Mouse (Mus musculus) liver, embryonic 12.5 days (tissue): ENCODE data around the gene Selenbp2. TPM values are rescaled to one million over a fixed set of nuclear protein-coding genes. Genes with fewer than 3 reads are reported as not detected.
"Not testable (repeated sequence)": the region's sequence is repeated elsewhere in the genome, so short reads cannot be mapped to it uniquely, and the experiment has no call there.

Source experiments
- ATAC-seq: fragments of 200-750 bp; cut with Nextera tagmentation; 2 replicates; pipeline ENCODE4 v1.8.0; 2017; ENCODE audit warnings: moderate number of reproducible peaks, mild to moderate bottlenecking, moderate library complexity
- H3K27ac ChIP-seq: fragments of 300-500 bp; sonication (generic); 2 replicates; pipeline ENCODE4 v1.5.1; 2016; ENCODE audit warnings: mild to moderate bottlenecking
- H3K27me3 ChIP-seq: fragments of 300-500 bp; sonication (generic); replicated peaks from 2 replicates; pipeline ENCODE4 v1.6.1; 2016; ENCODE audit warnings: mild to moderate bottlenecking, moderate library complexity
- H3K36me3 ChIP-seq: fragments of 300-500 bp; sonication (generic); 2 replicates; pipeline ENCODE4 v1.6.1; 2016; ENCODE audit warnings: mild to moderate bottlenecking, moderate library complexity
- H3K4me1 ChIP-seq: fragments of 300-500 bp; sonication (generic); 2 replicates; pipeline ENCODE4 v1.6.1; 2016
- H3K4me2 ChIP-seq: fragments of 300-500 bp; sonication (generic); 2 replicates; pipeline ENCODE4 v1.6.1; 2016; ENCODE audit warnings: mild to moderate bottlenecking, moderate library complexity
- H3K4me3 ChIP-seq: fragments of 300-500 bp; sonication (generic); 2 replicates; pipeline ENCODE4 v1.5.1; 2016; ENCODE audit warnings: mild to moderate bottlenecking, moderate library complexity
- H3K9ac ChIP-seq: fragments of 300-500 bp; sonication (generic); 2 replicates; pipeline ENCODE4 v1.6.1; 2016; ENCODE audit warnings: mild to moderate bottlenecking, moderate library complexity
- H3K9me3 ChIP-seq: fragments of 300-500 bp; sonication (generic); replicated peaks from 2 replicates; pipeline ENCODE4 v1.6.1; 2016; ENCODE audit warnings: mild to moderate bottlenecking, moderate library complexity
- WGBS: fragments of 180-500 bp; shearing (Covaris S2); methylation state at CpG from one replicate; pipeline ENCODE4 v1.1.7; 2016; ENCODE audit not compliant: insufficient replicate concordance; 5-methylcytosine and 5-hydroxymethylcytosine counted together
- polyA plus RNA-seq: library from polyadenylated mRNA; unstranded; fragments of >200 nt; fragmentation: Nextera tagmentation; extraction: Ambion mirVana; gene quantifications from 2 replicates; pipeline ENCODE4 v1.2.1, GENCODE M21; 2016

The Selenbp2 gene
- polyA plus RNA-seq, 1 experiment from 2014 or later, result 3.3 TPM

GRCm38 (mm10) chr3:94696257-94696656 is 2.9 kb downstream of the Selenbp2 start:
- not testable (repeated sequence) for H3K9ac ChIP-seq, H3K4me2 ChIP-seq, H3K36me3 ChIP-seq, H3K4me3 ChIP-seq, H3K27me3 ChIP-seq, H3K27ac ChIP-seq, H3K9me3 ChIP-seq
- peaks cover 41% of the 10 kb centered on the region for H3K4me1 ChIP-seq
- ATAC-seq, result peak; percentile 57
- WGBS, result 38% methylated on average over 4 of the region's 4 CpGs

- not testable (repeated sequence) for H3K9me3 ChIP-seq, H3K27me3 ChIP-seq, H3K36me3 ChIP-seq
- peak; percentile 98 for ATAC-seq
- H3K4me1 ChIP-seq, result peaks cover 20% of the 10 kb centered on the region
- H3K4me2 ChIP-seq, result peak overlapping the region; percentile 55
- H3K9ac ChIP-seq, result peak overlapping the region; percentile 49
- peak overlapping the region; percentile 91 for H3K27ac ChIP-seq
- WGBS, result 36% methylated on average over 7 of the region's 7 CpGs
- H3K4me3 ChIP-seq, result peak overlapping the region; percentile 11; the same call in 1 of the 2 replicates
These were observed 8.9 kb downstream of the Selenbp2 start for GRCm38 (mm10) chr3:94702163-94702810.

- Histone ChIP-seq H3K27ac (peak overlapping the region; percentile 91), H3K36me3 (no peaks in the 10 kb centered on the region), H3K9ac (peak overlapping the region; percentile 49), H3K27me3 (no peaks in the 10 kb centered on the region), H3K9me3 (no peaks in the 10 kb centered on the region), H3K4me1 (peaks cover 20% of the 10 kb centered on the region), H3K4me3 (peak overlapping the region; percentile 11; the same call in 1 of the 2 replicates), H3K4me2 (peak overlapping the region; percentile 55)
- WGBS, result 53% methylated on average over 3 of the region's 3 CpGs
- peak; percentile 41 for ATAC-seq
These were observed 9.5 kb downstream of the Selenbp2 start for GRCm38 (mm10) chr3:94702856-94703255.

GRCm38 (mm10) chr3:94703364-94703763 is 10.0 kb downstream of the Selenbp2 start:
- H3K36me3 ChIP-seq, H3K9me3 ChIP-seq, H3K27me3 ChIP-seq, H3K4me3 ChIP-seq: not testable (repeated sequence)
- ATAC-seq, result peak; percentile 57; the same call in 1 of the 2 replicates
- peaks cover 20% of the 10 kb centered on the region for H3K4me1 ChIP-seq
- peak overlapping the region; percentile 55 for H3K4me2 ChIP-seq
- peak overlapping the region; percentile 91 for H3K27ac ChIP-seq
- H3K9ac ChIP-seq, result peak overlapping the region; percentile 49
- 8% methylated on average over 3 of the region's 3 CpGs for WGBS

- not testable (repeated sequence) for H3K4me1 ChIP-seq, H3K4me3 ChIP-seq, H3K4me2 ChIP-seq, H3K36me3 ChIP-seq, H3K27me3 ChIP-seq, H3K9ac ChIP-seq, H3K9me3 ChIP-seq, H3K27ac ChIP-seq
- peak; percentile 62 for ATAC-seq
These were observed 17.2 kb downstream of the Selenbp2 start for GRCm38 (mm10) chr3:94710591-94710990.

- WGBS, result 70% methylated on average over 3 of the region's 3 CpGs
- not testable (repeated sequence) for H3K36me3 ChIP-seq, H3K9me3 ChIP-seq, H3K27ac ChIP-seq, H3K9ac ChIP-seq, H3K4me3 ChIP-seq, H3K27me3 ChIP-seq, ATAC-seq, H3K4me1 ChIP-seq, H3K4me2 ChIP-seq
These were observed 20.1 kb downstream of the Selenbp2 start for GRCm38 (mm10) chr3:94713424-94713823.

GRCm38 (mm10) chr3:94718253-94718652 is 24.9 kb downstream of the Selenbp2 start:
- not testable (repeated sequence) for H3K27ac ChIP-seq, H3K4me3 ChIP-seq, H3K4me1 ChIP-seq, H3K4me2 ChIP-seq, H3K36me3 ChIP-seq, H3K9me3 ChIP-seq, H3K27me3 ChIP-seq, H3K9ac ChIP-seq
- 58% methylated on average over 1 of the region's 1 CpGs for WGBS
- peak; percentile 66; the same call in 1 of the 2 replicates for ATAC-seq

- not testable (repeated sequence) for H3K4me2 ChIP-seq, H3K9me3 ChIP-seq, H3K27ac ChIP-seq, H3K27me3 ChIP-seq, H3K4me3 ChIP-seq, H3K9ac ChIP-seq, ATAC-seq, H3K36me3 ChIP-seq, H3K4me1 ChIP-seq
- 14% methylated on average over 2 of the region's 2 CpGs for WGBS
These were observed 30.3 kb downstream of the Selenbp2 start for GRCm38 (mm10) chr3:94723637-94724036.

- Histone ChIP-seq H3K4me3 (no peak overlapping the region), H3K27me3 (no peaks in the 10 kb centered on the region; the same call in 1 of the 2 replicates), H3K4me1 (no peaks in the 10 kb centered on the region), H3K4me2 (no peak overlapping the region), H3K36me3 (no peaks in the 10 kb centered on the region), H3K27ac (no peak overlapping the region), H3K9ac (no peak overlapping the region), H3K9me3 (peaks cover 8% of the 10 kb centered on the region; the same call in 1 of the 2 replicates)
- no peak for ATAC-seq
- 85% methylated on average over 17 of the region's 17 CpGs for WGBS
These were observed 52.3 kb downstream of the Selenbp2 start for GRCm38 (mm10) chr3:94745691-94746090.

Other genes with a start within 250 kb of the Selenbp2 start
- gene Oaz3, start 249.6 kb upstream of the Selenbp2 start, polyA plus RNA-seq, result 0.13 and 0.31 TPM in 2 replicates
- gene Celf3, start 215.3 kb upstream of the Selenbp2 start, polyA plus RNA-seq, result 0.22 and 0.44 TPM in 2 replicates
- gene Riiad1, start 213.2 kb upstream of the Selenbp2 start, polyA plus RNA-seq, result not detected in 2 replicates
- gene Snx27, start 110.8 kb upstream of the Selenbp2 start, polyA plus RNA-seq, result 23.9 and 25.1 TPM in 2 replicates
- gene Gm10972, start 50.4 kb upstream of the Selenbp2 start, polyA plus RNA-seq, result not detected in 2 replicates
- gene Tuft1, start 34.7 kb upstream of the Selenbp2 start, polyA plus RNA-seq, result 5.4 and 7.5 TPM in 2 replicates
- gene Cgn, start 92.9 kb downstream of the Selenbp2 start, polyA plus RNA-seq, result 8.7 and 9.2 TPM in 2 replicates
- 5.2 and 5.3 TPM in 2 replicates for gene Pogz, start 144.0 kb downstream of the Selenbp2 start, polyA plus RNA-seq
- 207 and 214 TPM in 2 replicates for gene Psmb4, start 193.4 kb downstream of the Selenbp2 start, polyA plus RNA-seq
- gene Selenbp1, start 239.5 kb downstream of the Selenbp2 start, polyA plus RNA-seq, result 53.9 and 54.0 TPM in 2 replicates